Mouse (Mus musculus) embryonic facial prominence, embryonic 13.5 days (tissue): ENCODE measurements around the gene Gm45234. TPM values are rescaled to one million over a fixed set of nuclear protein-coding genes. Genes with fewer than 3 reads are reported as not detected.

Experiments used
- ATAC-seq: fragments of 200-750 bp; cut with Nextera tagmentation; 2 replicates; pipeline ENCODE4 v1.8.0; 2017; ENCODE audit warnings: low read depth; ENCODE audit not compliant: insufficient number of reproducible peaks, insufficient read depth, low FRiP score, low TSS enrichment
- H3K27ac ChIP-seq: fragments of 300-500 bp; sonication (generic); 2 replicates; pipeline ENCODE4 v1.5.1; 2015; ENCODE audit warnings: moderate library complexity, mild to moderate bottlenecking, inconsistent platforms
- H3K27me3 ChIP-seq: fragments of 300-500 bp; sonication (generic); 2 replicates; pipeline ENCODE4 v1.6.1; 2015; ENCODE audit warnings: mild to moderate bottlenecking, inconsistent platforms
- H3K36me3 ChIP-seq: fragments of 300-500 bp; sonication (generic); 2 replicates; pipeline ENCODE4 v1.6.1; 2015; ENCODE audit warnings: mild to moderate bottlenecking, inconsistent platforms
- H3K4me1 ChIP-seq: fragments of 300-500 bp; sonication (generic); 2 replicates; pipeline ENCODE4 v1.6.1; 2015; ENCODE audit warnings: inconsistent platforms
- H3K4me2 ChIP-seq: fragments of 300-500 bp; sonication (generic); 2 replicates; pipeline ENCODE4 v1.6.1; 2015; ENCODE audit warnings: moderate library complexity, mild to moderate bottlenecking, inconsistent platforms
- H3K4me3 ChIP-seq: fragments of 300-500 bp; sonication (generic); 2 replicates; pipeline ENCODE4 v1.5.1; 2015; ENCODE audit warnings: mild to moderate bottlenecking, inconsistent platforms
- H3K9ac ChIP-seq: fragments of 300-500 bp; sonication (generic); 2 replicates; pipeline ENCODE4 v1.6.1; 2015; ENCODE audit warnings: mild to moderate bottlenecking, inconsistent platforms
- H3K9me3 ChIP-seq: fragments of 300-500 bp; sonication (generic); 2 replicates; pipeline ENCODE4 v1.6.1; 2016; ENCODE audit warnings: inconsistent platforms
- WGBS: fragments of 180-500 bp; shearing (Covaris S2); methylation state at CpG from one replicate; pipeline ENCODE4 v1.1.7; 2015; ENCODE audit warnings: mixed read lengths; 5-methylcytosine and 5-hydroxymethylcytosine counted together
- polyA plus RNA-seq: library from polyadenylated mRNA; unstranded; fragments of >200 nt; fragmentation: Nextera tagmentation; extraction: Ambion mirVana; gene quantifications from 2 replicates; pipeline ENCODE4 v1.2.1, GENCODE M21; 2015

Gene Gm45234
- polyA plus RNA-seq, 1 experiment from 2014 or later: not detected

GRCm38 (mm10) chr6:124722876-124723473 lies 32.8 kb downstream of the Gm45234 start:
- Histone ChIP-seq H3K4me2 (no peak overlapping the region), H3K36me3 (no peaks in the 10 kb centered on the region), H3K9me3 (no peaks in the 10 kb centered on the region), H3K4me3 (no peak overlapping the region), H3K4me1 (0 out of 2 replicates have a peak, but pooled peaks cover 7% of the 10 kb centered on the region), H3K27me3 (no peaks in the 10 kb centered on the region), H3K27ac (no peak overlapping the region), H3K9ac (no peak overlapping the region)
- no peak for ATAC-seq
- 86% methylated on average over 6 of the region's 6 CpGs for WGBS

- ATAC-seq: no peak
- H3K4me3 ChIP-seq: no peak overlapping the region
- H3K9ac ChIP-seq: peak overlapping the region; percentile 44; the same call in 1 of the 2 replicates
- H3K36me3 ChIP-seq: peaks cover 16% of the 10 kb centered on the region
- no peaks in the 10 kb centered on the region for H3K9me3 ChIP-seq
- H3K27me3 ChIP-seq: no peaks in the 10 kb centered on the region
- no peak overlapping the region for H3K27ac ChIP-seq
- WGBS: 72% methylated on average over 11 of the region's 11 CpGs
- H3K4me1 ChIP-seq: 0 out of 2 replicates have a peak, but pooled peaks cover 7% of the 10 kb centered on the region
- no peak overlapping the region for H3K4me2 ChIP-seq
Measured at GRCm38 (mm10) chr6:124720904-124721303, 34.9 kb downstream of the Gm45234 start.

- Histone ChIP-seq H3K4me1 (0 out of 2 replicates have a peak, but pooled peaks cover 7% of the 10 kb centered on the region), H3K4me3 (peak overlapping the region; percentile 39), H3K36me3 (peaks cover 31% of the 10 kb centered on the region), H3K27me3 (no peaks in the 10 kb centered on the region), H3K9me3 (no peaks in the 10 kb centered on the region), H3K27ac (peak overlapping the region; percentile 73), H3K9ac (peak overlapping the region; percentile 65), H3K4me2 (peak overlapping the region; percentile 49)
- 58% methylated on average over 7 of the region's 7 CpGs for WGBS
- ATAC-seq: no peak
Measured at GRCm38 (mm10) chr6:124719354-124719978, 36.4 kb downstream of the Gm45234 start.

- H3K27me3 ChIP-seq: no peaks in the 10 kb centered on the region
- peaks cover 38% of the 10 kb centered on the region for H3K36me3 ChIP-seq
- H3K27ac ChIP-seq: peak overlapping the region; percentile 73
- peaks cover 14% of the 10 kb centered on the region for H3K4me1 ChIP-seq
- ATAC-seq: peak; percentile 48; the same call in 1 of the 2 replicates
- no peaks in the 10 kb centered on the region for H3K9me3 ChIP-seq
- H3K4me3 ChIP-seq: peak overlapping the region; percentile 39
- H3K9ac ChIP-seq: peak overlapping the region; percentile 65
- WGBS: 46% methylated on average over 16 of the region's 16 CpGs
- H3K4me2 ChIP-seq: peak overlapping the region; percentile 49
Measured at GRCm38 (mm10) chr6:124718703-124719102, 37.1 kb downstream of the Gm45234 start.

GRCm38 (mm10) chr6:124717968-124718367 lies 37.9 kb downstream of the Gm45234 start:
- peaks cover 38% of the 10 kb centered on the region for H3K36me3 ChIP-seq
- peaks cover 21% of the 10 kb centered on the region for H3K4me1 ChIP-seq
- WGBS: 66% methylated on average over 13 of the region's 13 CpGs
- no peak for ATAC-seq
- no peaks in the 10 kb centered on the region for H3K9me3 ChIP-seq
- peak overlapping the region; percentile 65 for H3K9ac ChIP-seq
- no peaks in the 10 kb centered on the region for H3K27me3 ChIP-seq
- H3K27ac ChIP-seq: peak overlapping the region; percentile 65
- peak overlapping the region; percentile 39 for H3K4me3 ChIP-seq
- H3K4me2 ChIP-seq: peak overlapping the region; percentile 47

GRCm38 (mm10) chr6:124716864-124717490 lies 38.8 kb downstream of the Gm45234 start:
- H3K36me3 ChIP-seq: peaks cover 38% of the 10 kb centered on the region
- WGBS: 63% methylated on average over 20 of the region's 20 CpGs
- H3K4me1 ChIP-seq: peaks cover 25% of the 10 kb centered on the region
- no peak for ATAC-seq
- peak overlapping the region; percentile 47 for H3K4me2 ChIP-seq
- peak overlapping the region; percentile 65; the same call in 1 of the 2 replicates for H3K27ac ChIP-seq
- peak overlapping the region; percentile 39 for H3K4me3 ChIP-seq
- no peaks in the 10 kb centered on the region for H3K27me3 ChIP-seq
- no peaks in the 10 kb centered on the region for H3K9me3 ChIP-seq
- no peak overlapping the region for H3K9ac ChIP-seq

- H3K4me3 ChIP-seq: peak overlapping the region; percentile 98
- H3K27ac ChIP-seq: peak overlapping the region; percentile 90
- H3K9me3 ChIP-seq: no peaks in the 10 kb centered on the region
- 11% methylated on average over 11 of the region's 11 CpGs for WGBS
- H3K4me2 ChIP-seq: peak overlapping the region; percentile 95
- H3K36me3 ChIP-seq: peaks cover 51% of the 10 kb centered on the region
- peak overlapping the region; percentile 98 for H3K9ac ChIP-seq
- H3K27me3 ChIP-seq: no peaks in the 10 kb centered on the region
- peaks cover 38% of the 10 kb centered on the region for H3K4me1 ChIP-seq
- no peak for ATAC-seq
Measured at GRCm38 (mm10) chr6:124712918-124713317, 42.9 kb downstream of the Gm45234 start.

- Histone ChIP-seq H3K4me2 (peak within 1 kb of the TSS; percentile 95), H3K4me3 (peak within 1 kb of the TSS; percentile 98), H3K27ac (peak within 1 kb of the TSS; percentile 90), H3K36me3 (peaks cover 54% of the 10 kb centered on the region), H3K9me3 (no peaks in the 10 kb centered on the region), H3K9ac (peak within 1 kb of the TSS; percentile 98), H3K4me1 (peaks cover 38% of the 10 kb centered on the region), H3K27me3 (no peaks in the 10 kb centered on the region)
- under 1% methylated on average over 75 of the region's 76 CpGs for WGBS
- peak; percentile 93 for ATAC-seq
Measured at GRCm38 (mm10) chr6:124711824-124712782, 43.7 kb downstream of the Gm45234 start, which contains the start of the genes Emg1 and Phb2. Emg1 (minus strand) TSS chr6:124712178. Phb2 (plus strand) TSS chr6:124712336.

GRCm38 (mm10) chr6:124708289-124708889 lies 47.4 kb downstream of the Gm45234 start:
- Histone ChIP-seq H3K27ac (no peak overlapping the region), H3K9me3 (no peaks in the 10 kb centered on the region), H3K4me2 (no peak overlapping the region), H3K4me1 (peaks cover 31% of the 10 kb centered on the region), H3K27me3 (no peaks in the 10 kb centered on the region), H3K36me3 (peaks cover 56% of the 10 kb centered on the region), H3K9ac (no peak overlapping the region), H3K4me3 (no peak overlapping the region)
- WGBS: 94% methylated on average over 10 of the region's 10 CpGs
- no peak for ATAC-seq

GRCm38 (mm10) chr6:124706061-124706627 lies 49.7 kb downstream of the Gm45234 start:
- Histone ChIP-seq H3K4me2 (no peak overlapping the region), H3K9ac (no peak overlapping the region), H3K9me3 (no peaks in the 10 kb centered on the region), H3K27me3 (no peaks in the 10 kb centered on the region), H3K4me1 (peaks cover 25% of the 10 kb centered on the region), H3K36me3 (peaks cover 78% of the 10 kb centered on the region), H3K4me3 (no peak overlapping the region), H3K27ac (no peak overlapping the region)
- ATAC-seq: no peak
- 87% methylated on average over 5 of the region's 5 CpGs for WGBS
